Mouse (Mus musculus) forebrain, embryonic 15.5 days (tissue): Measurements from ENCODE around the gene B230219D22Rik. TPM values are rescaled to one million over a fixed set of nuclear protein-coding genes. Genes with fewer than 3 reads are reported as not detected.
"Not testable (repeated sequence)": the region's sequence is repeated elsewhere in the genome, so short reads cannot be mapped to it uniquely, and the experiment has no call there.

ENCODE experiments used
- ATAC-seq: fragments of 200-750 bp; cut with Nextera tagmentation; replicated peaks from 2 replicates; pipeline ENCODE4 v1.8.0; 2017; ENCODE audit warnings: mild to moderate bottlenecking, moderate TSS enrichment, moderate library complexity
- H3K27ac ChIP-seq: fragments of 300-500 bp; sonication (generic); replicated peaks from 2 replicates; pipeline ENCODE4 v1.5.1; 2015; ENCODE audit warnings: mild to moderate bottlenecking, inconsistent platforms
- H3K27me3 ChIP-seq: fragments of 300-500 bp; sonication (generic); 2 replicates; pipeline ENCODE4 v1.6.1; 2015; ENCODE audit warnings: inconsistent platforms
- H3K36me3 ChIP-seq: fragments of 300-500 bp; sonication (generic); 2 replicates; pipeline ENCODE4 v1.6.1; 2015; ENCODE audit warnings: mild to moderate bottlenecking, inconsistent platforms
- H3K4me1 ChIP-seq: fragments of 300-500 bp; sonication (generic); 2 replicates; pipeline ENCODE4 v1.6.1; 2015; ENCODE audit warnings: inconsistent platforms
- H3K4me2 ChIP-seq: fragments of 300-500 bp; sonication (generic); replicated peaks from 2 replicates; pipeline ENCODE4 v1.6.1; 2015; ENCODE audit warnings: mild to moderate bottlenecking, inconsistent platforms
- H3K4me3 ChIP-seq: fragments of 300-500 bp; sonication (generic); 2 replicates; pipeline ENCODE4 v1.5.1; 2015; ENCODE audit warnings: mild to moderate bottlenecking, inconsistent platforms
- H3K9ac ChIP-seq: fragments of 300-500 bp; sonication (generic); replicated peaks from 2 replicates; pipeline ENCODE4 v1.6.1; 2015; ENCODE audit warnings: mild to moderate bottlenecking, inconsistent platforms
- H3K9me3 ChIP-seq: fragments of 300-500 bp; sonication (generic); 2 replicates; pipeline ENCODE4 v1.6.1; 2016; ENCODE audit warnings: inconsistent platforms
- WGBS: fragments of 180-500 bp; shearing (Covaris S2); methylation state at CpG from one replicate; pipeline ENCODE4 v1.1.7; 2015; ENCODE audit warnings: mixed read lengths; 5-methylcytosine and 5-hydroxymethylcytosine counted together
- polyA plus RNA-seq: library from polyadenylated mRNA; unstranded; fragments of >200 nt; fragmentation: Nextera tagmentation; extraction: Ambion mirVana; gene quantifications from 2 replicates; pipeline ENCODE4 v1.2.1, GENCODE M21; 2015

Gene B230219D22Rik
- polyA plus RNA-seq, 1 experiment from 2014 or later = 70.6 TPM

GRCm38 (mm10) chr13:55694110-55694509, 1.2 kb downstream of the B230219D22Rik start:
- peak overlapping the region; percentile 99; the same call in 1 of the 2 replicates for H3K27ac ChIP-seq
- no peaks in the 10 kb centered on the region for H3K9me3 ChIP-seq
- H3K36me3 ChIP-seq = peaks cover 6% of the 10 kb centered on the region
- ATAC-seq = no peak
- H3K27me3 ChIP-seq = no peaks in the 10 kb centered on the region
- WGBS = 15% methylated on average over 8 of the region's 8 CpGs
- H3K9ac ChIP-seq = peak overlapping the region; percentile 100
- H3K4me3 ChIP-seq = peak overlapping the region; percentile 100
- H3K4me2 ChIP-seq = peak overlapping the region; percentile 60
- peaks cover 33% of the 10 kb centered on the region for H3K4me1 ChIP-seq

DNA sequence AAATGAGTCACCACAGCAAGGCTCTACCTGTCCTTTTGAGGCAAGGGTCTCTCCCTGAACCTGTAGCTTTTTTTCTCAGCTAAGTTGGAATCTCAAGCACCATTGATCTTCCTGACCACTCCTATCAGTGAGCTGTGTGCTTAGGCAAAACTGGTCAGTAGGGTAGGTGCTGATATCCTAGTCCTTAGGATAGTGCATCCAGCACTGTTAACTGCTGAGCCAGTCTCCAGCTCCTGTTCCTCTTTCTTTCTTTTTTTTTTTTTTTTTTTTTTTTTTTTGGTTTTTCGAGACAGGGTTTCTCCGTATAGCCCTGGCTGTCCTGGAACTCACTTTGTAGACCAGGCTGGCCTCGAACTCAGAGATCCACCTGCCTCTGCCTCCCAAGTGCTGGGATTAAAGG, 3.1 kb downstream of the B230219D22Rik start:
- H3K27ac ChIP-seq, H3K4me3 ChIP-seq, H3K9me3 ChIP-seq, H3K4me2 ChIP-seq, H3K27me3 ChIP-seq, H3K9ac ChIP-seq, ATAC-seq: not testable (repeated sequence)
- 100% methylated on average over 1 of the region's 3 CpGs for WGBS
- H3K36me3 ChIP-seq = peaks cover 23% of the 10 kb centered on the region
- H3K4me1 ChIP-seq = peaks cover 33% of the 10 kb centered on the region

- H3K9me3 ChIP-seq = no peaks in the 10 kb centered on the region
- peaks cover 44% of the 10 kb centered on the region for H3K36me3 ChIP-seq
- no peaks in the 10 kb centered on the region for H3K27me3 ChIP-seq
- H3K4me3 ChIP-seq = no peak overlapping the region
- WGBS = 82% methylated on average over 4 of the region's 4 CpGs
- no peaks in the 10 kb centered on the region for H3K4me1 ChIP-seq
- H3K4me2 ChIP-seq = no peak overlapping the region
- H3K27ac ChIP-seq = no peak overlapping the region
- no peak for ATAC-seq
- no peak overlapping the region for H3K9ac ChIP-seq
These were observed 11.4 kb downstream of the B230219D22Rik start for GRCm38 (mm10) chr13:55704301-55704700.

- no peak overlapping the region for H3K4me2 ChIP-seq
- peaks cover 22% of the 10 kb centered on the region for H3K4me1 ChIP-seq
- peaks cover 3% of the 10 kb centered on the region; the same call in 1 of the 2 replicates for H3K36me3 ChIP-seq
- ATAC-seq = no peak
- 90% methylated on average over 3 of the region's 3 CpGs for WGBS
- H3K4me3 ChIP-seq = no peak overlapping the region
- no peak overlapping the region for H3K9ac ChIP-seq
- H3K27ac ChIP-seq = no peak overlapping the region
- H3K9me3 ChIP-seq = no peaks in the 10 kb centered on the region
- H3K27me3 ChIP-seq = no peaks in the 10 kb centered on the region
These were observed 19.9 kb downstream of the B230219D22Rik start for GRCm38 (mm10) chr13:55712846-55713245.

DNA sequence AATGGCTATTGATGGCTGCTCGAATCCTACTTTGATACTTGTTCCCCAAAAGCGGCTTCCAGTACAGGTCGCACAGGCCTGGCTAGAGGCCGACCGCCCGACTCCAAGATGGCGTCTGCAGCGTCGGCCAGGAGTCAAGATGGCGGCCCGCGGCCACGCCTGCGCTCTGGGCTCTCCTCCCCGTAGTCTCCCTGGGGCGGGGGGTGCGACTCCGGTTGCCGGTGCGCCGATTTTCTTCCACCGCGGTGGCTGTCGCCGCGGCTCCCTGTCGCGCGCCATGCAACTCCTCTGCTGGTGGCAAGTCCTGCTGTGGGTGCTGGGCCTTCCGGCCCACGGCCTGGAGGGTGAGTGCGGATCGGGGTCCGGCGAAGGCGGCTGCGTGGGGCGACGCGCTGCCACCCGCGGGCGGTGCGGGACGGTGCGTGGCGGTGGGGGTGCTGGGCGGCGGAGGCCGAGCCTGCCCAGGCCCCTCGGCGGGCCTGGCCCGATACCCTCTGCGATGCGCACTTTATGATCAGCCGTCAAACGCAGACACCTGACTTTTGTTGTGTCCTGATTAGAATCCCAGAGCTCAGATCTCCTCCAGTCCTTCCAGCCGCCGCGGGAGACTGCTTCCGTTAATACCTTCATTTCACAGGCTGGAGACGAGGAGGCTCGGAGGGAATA, 21.7 kb downstream of the B230219D22Rik start, which contains the start of gene Txndc15:
Txndc15 (plus strand) TSS at position 150 of the 666 bp plus-strand sequence.
- peak; percentile 91 for ATAC-seq
- peaks cover 24% of the 10 kb centered on the region for H3K4me1 ChIP-seq
- H3K9me3 ChIP-seq = no peaks in the 10 kb centered on the region
- H3K4me3 ChIP-seq = peak within 1 kb of the TSS; percentile 78
- H3K9ac ChIP-seq = peak within 1 kb of the TSS; percentile 91
- peak within 1 kb of the TSS; percentile 93 for H3K27ac ChIP-seq
- peak within 1 kb of the TSS; percentile 60 for H3K4me2 ChIP-seq
- peaks cover 19% of the 10 kb centered on the region for H3K36me3 ChIP-seq
- no peaks in the 10 kb centered on the region for H3K27me3 ChIP-seq
- WGBS = under 1% methylated on average over 63 of the region's 63 CpGs

- 5% methylated on average over 5 of the region's 5 CpGs for WGBS
- peak overlapping the region; percentile 93 for H3K27ac ChIP-seq
- peak; percentile 11; the same call in 1 of the 2 replicates for ATAC-seq
These were observed 22.2 kb downstream of the B230219D22Rik start for GRCm38 (mm10) chr13:55715167-55715512.

DNA sequence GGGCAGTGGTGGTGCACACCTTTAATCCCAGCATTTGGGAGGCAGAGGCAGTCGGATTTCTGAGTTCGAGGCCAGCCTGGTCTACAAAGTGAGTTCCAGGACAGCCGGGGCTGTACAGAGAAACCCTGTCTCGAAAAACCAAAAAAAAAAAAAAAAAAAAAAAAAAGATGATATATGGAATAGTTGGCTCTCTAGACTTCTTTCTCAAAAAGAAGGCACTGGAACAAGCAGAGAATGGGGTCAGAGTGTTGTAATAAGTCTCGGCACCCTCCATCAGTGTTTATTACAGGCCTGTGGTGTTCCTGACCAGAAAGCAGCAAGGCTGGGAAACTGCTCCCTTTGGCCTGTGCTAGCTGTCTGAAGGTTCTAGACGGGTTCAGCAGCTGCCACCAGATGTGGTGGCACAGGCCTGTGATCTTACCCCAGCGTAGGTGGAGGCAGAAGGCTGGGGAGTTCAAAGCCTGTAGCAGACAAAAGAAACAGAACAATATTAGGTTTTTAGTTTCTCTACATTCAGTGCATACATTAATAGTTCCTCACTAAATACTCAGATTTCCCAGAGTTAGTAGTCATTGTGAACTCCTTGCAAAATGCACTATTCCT, 23.1 kb downstream of the B230219D22Rik start:
- Histone ChIP-seq H3K27ac (no peak overlapping the region), H3K4me1 (peaks cover 24% of the 10 kb centered on the region), H3K4me2 (peak overlapping the region; percentile 60), H3K9me3 (no peaks in the 10 kb centered on the region), H3K36me3 (peaks cover 27% of the 10 kb centered on the region), H3K9ac (0 out of 2 replicates have a peak overlapping the region, but pooled peaks have one; percentile 30), H3K4me3 (peak overlapping the region; percentile 78), H3K27me3 (no peaks in the 10 kb centered on the region)
- 84% methylated on average over 7 of the region's 7 CpGs for WGBS
- ATAC-seq = no peak

More at GRCm38 (mm10) chr13:55715167-55715512, 22.2 kb downstream of the B230219D22Rik start:
- Histone ChIP-seq H3K27me3 (no peaks in the 10 kb centered on the region), H3K36me3 (peaks cover 24% of the 10 kb centered on the region), H3K4me2 (peak overlapping the region; percentile 60), H3K9me3 (no peaks in the 10 kb centered on the region), H3K9ac (peak overlapping the region; percentile 91), H3K4me3 (peak overlapping the region; percentile 78), H3K4me1 (peaks cover 24% of the 10 kb centered on the region)

GRCm38 (mm10) chr13:55721516-55721915, 28.6 kb downstream of the B230219D22Rik start:
- ATAC-seq = no peak
- Histone ChIP-seq H3K4me1 (peaks cover 7% of the 10 kb centered on the region; the same call in 1 of the 2 replicates), H3K4me2 (no peak overlapping the region), H3K27me3 (no peaks in the 10 kb centered on the region), H3K27ac (no peak overlapping the region), H3K9me3 (no peaks in the 10 kb centered on the region), H3K9ac (no peak overlapping the region), H3K36me3 (peaks cover 44% of the 10 kb centered on the region), H3K4me3 (no peak overlapping the region)
- 69% methylated on average over 8 of the region's 8 CpGs for WGBS

DNA sequence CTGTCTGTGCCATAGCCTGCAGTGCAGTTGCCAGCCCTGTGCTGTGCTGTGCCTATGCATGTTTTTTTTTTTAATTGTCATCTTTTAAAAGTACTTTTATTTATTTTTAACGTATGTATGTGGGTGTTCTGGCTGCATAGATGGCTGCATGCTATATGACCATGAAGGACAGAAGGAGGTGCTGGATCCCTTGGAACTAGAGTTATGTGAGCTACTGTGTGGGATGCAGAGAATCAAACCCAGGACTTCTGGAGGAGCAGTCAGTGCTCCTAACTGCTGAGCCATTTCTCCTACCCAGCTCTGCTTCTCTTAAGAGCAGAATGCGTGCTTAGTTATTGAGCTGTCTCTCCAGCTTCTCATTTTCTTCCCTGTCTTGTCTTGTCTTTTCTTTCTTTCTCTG, 29.1 kb downstream of the B230219D22Rik start:
- Histone ChIP-seq H3K9me3 (no peaks in the 10 kb centered on the region), H3K4me3 (no peak overlapping the region), H3K4me1 (peaks cover 4% of the 10 kb centered on the region; the same call in 1 of the 2 replicates), H3K27ac (no peak overlapping the region), H3K9ac (no peak overlapping the region), H3K36me3 (peaks cover 44% of the 10 kb centered on the region), H3K27me3 (no peaks in the 10 kb centered on the region), H3K4me2 (no peak overlapping the region)
- WGBS = 96% methylated on average over 2 of the region's 2 CpGs
- no peak for ATAC-seq

DNA sequence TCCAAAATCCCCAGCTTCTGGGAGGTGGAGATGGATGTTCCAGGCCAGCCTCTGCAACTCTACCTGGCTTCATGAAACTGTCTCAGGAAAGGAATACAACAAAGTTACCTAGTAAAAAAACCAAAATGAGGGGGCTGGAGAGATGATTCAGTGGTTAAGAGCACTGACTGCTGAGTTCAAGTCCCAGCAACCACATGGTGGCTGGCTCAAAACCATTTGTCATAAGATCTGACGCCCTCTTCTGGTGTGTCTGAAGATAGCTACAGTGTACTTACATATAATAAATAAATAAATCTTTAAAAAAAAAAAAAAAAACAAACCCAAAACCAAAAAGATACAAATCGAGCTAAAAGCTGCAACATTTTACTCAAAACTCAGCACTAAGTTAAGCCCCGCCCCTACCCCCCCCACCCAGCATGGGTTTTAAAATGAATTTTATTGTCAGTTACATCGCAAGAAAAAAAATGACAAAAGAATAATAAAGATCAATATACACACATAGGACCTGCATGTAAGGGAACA, 33.7 kb downstream of the B230219D22Rik start:
- Histone ChIP-seq H3K4me1 (peaks cover 3% of the 10 kb centered on the region; the same call in 1 of the 2 replicates), H3K9ac (peak overlapping the region; percentile 68), H3K4me2 (peak overlapping the region; percentile 64), H3K4me3 (peak overlapping the region; percentile 50), H3K9me3 (no peaks in the 10 kb centered on the region), H3K36me3 (peaks cover 16% of the 10 kb centered on the region), H3K27ac (peak overlapping the region; percentile 93), H3K27me3 (no peaks in the 10 kb centered on the region)
- ATAC-seq = no peak
- 5% methylated on average over 4 of the region's 4 CpGs for WGBS

DNA sequence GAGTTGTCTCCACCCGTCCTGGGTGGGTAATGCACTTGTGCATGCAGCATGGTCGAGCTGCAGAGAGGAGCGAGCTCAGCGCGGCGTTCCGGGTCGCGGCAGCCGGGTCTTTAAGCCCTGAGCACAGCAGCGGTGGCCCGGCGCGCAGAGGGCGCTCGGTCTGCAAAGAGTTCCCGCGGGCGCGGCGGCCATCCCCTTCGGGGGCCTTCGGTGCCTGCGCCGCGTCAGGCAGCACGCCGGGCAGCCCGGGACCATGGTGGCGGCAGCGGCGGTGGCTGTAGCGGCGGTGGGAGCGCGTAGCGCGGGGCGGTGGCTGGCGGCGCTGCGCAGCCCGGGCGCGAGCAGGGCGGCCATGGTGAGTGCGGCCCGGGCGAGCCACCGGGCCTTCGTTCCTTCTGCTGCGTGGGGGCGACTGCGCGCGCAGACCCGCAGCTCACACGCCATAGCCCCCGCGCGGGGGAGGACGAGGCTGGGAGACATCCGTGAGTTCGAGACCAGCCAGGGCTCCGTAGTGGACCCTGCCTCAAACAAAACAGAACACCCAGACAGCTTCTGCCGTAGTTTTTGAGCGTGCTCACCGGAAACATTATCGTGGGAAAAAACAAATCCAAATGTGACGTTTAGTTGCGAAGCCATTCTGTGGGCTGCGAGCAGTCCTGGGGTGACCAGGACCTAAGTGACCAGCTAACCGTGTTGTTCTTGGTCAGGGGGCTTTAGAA, 34.4 kb downstream of the B230219D22Rik start, which contains the start of gene Pcbd2:
Pcbd2 (plus strand) TSS at position 249 of the 719 bp plus-strand sequence.
- no peaks in the 10 kb centered on the region for H3K9me3 ChIP-seq
- peaks cover 16% of the 10 kb centered on the region for H3K36me3 ChIP-seq
- peak within 1 kb of the TSS; percentile 64 for H3K4me2 ChIP-seq
- peak within 1 kb of the TSS; percentile 50 for H3K4me3 ChIP-seq
- H3K4me1 ChIP-seq = peaks cover 3% of the 10 kb centered on the region; the same call in 1 of the 2 replicates
- WGBS = under 1% methylated on average over 50 of the region's 73 CpGs
- H3K27ac ChIP-seq = peak within 1 kb of the TSS; percentile 93
- peak; percentile 93 for ATAC-seq
- no peaks in the 10 kb centered on the region for H3K27me3 ChIP-seq
- peak within 1 kb of the TSS; percentile 68 for H3K9ac ChIP-seq
